Mouse (Mus musculus): ENCODE results near the gene Ctxn2. TPM values are rescaled to one million over a fixed set of nuclear protein-coding genes. Genes with fewer than 3 reads are reported as not detected.
A peak's percentile ranks its signal among the peaks of the same experiment; 100 is the strongest.
"Not testable (repeated sequence)": the region's sequence is repeated elsewhere in the genome, so short reads cannot be mapped to it uniquely, and the experiment has no call there.

Ctxn2 gene
- total RNA-seq (2021) = 10 to 100 TPM in 1 of 2 experiments, 1 to 10 TPM in 1; 6.7 to 10.8 TPM

DNA sequence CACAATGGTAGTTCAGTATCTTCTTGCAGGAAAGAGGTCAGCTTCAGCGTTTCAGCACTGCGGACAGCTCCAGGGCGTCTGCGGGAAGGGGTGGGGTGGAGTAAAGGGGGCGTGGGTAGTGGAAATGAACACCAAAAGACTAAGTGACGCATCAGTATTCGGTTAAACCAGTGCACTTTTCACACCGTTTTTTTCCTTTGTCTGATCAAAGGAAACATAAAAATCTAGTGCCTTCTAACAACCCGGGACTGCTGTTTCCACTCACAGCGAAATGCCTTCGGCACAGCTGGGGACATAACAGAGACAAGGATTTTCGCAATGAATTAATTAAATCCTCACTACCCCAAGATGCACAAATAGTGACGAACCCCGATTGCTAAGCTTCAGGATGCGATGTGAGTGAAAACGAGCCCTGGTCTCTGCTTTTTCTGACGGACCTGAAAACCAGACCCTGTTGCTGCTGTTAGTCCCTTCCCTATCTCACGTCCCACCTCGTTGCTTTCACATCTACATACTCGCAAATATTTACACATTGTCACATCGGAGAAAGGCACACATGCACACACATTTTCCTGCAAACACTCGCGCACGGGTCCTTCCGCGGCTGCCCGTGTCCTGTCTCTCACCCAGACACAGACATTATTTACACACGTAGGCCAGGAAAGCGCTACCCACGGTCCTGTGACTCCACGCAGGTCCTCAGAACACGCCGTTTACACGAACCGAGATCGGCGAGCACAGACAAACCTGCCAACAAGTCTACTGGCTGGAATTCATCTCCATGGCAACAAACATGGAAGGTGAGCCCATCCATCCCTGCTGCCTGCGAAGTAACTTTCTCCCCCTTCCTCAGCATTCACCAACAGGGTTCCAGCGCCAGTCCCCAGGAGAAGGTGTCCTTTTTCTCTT lies at the start of gene Ctxn2:
Ctxn2 (plus strand) TSS at position 790 of the 909 bp plus-strand sequence.
- peak; percentile 57 for DNase-seq
- intact Hi-C loops (cut with DNase I) = no loop called here

DNA sequence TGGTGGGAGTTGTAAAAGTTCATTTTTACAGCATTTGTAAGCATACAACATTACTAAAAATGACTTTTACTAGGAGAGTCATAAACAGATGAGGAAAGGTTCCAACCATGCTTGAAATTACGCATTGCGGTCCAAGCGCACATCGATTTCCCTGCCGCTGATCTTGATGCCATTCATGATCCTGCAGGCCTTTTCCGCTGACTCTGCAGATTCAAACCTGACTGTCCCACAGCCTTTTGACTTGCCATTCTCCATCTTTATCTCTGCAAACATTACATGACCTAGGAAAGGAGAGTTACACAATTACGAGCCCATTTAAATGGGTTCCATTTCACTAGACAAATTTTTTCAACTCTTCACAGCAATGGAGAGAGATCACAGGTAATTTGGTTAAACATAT lies 47.7 kb upstream of the Ctxn2 start:
- intact Hi-C loops (cut with DNase I) = no loop called here
- no peak for DNase-seq

DNA sequence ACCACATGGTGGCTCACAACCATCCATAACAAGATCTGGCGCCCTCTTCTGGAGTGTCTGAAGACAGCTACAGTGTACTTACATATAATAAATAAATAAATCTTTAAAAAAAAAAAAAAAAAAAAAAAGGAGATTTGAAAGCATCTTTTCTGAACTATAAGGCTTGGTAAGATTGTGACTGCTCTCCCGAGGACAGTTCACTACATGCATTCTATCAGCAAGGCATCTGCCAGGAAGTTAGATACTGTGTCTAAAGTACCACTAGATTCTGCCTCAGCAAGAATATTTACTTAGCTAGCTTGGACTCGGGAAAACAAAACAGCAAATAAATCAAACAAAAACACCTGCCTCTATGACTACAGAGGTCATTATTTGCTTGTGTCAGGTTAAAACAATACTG lies 44.4 kb upstream of the Ctxn2 start:
- intact Hi-C loops (cut with DNase I); DNase-seq: not testable (repeated sequence)

DNA sequence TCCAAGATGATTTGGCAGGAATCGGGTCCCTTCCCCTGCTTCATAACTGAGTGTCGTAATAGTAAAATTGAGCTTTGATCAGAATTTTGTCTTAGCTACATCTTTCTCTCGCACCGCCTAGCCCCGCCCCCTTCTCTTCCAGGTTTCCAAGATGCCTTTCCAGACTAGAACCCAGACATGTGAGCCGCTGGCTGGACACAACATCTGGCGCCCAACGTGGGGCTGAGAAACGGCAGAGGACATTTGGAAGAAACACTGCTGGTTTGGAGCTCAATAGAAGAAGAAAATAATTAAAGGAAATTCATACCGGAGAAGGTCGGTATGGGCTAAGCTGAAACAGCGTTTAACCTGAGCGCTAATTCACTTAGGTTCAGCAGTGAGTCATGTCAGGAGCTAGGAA lies 32.0 kb upstream of the Ctxn2 start:
- intact Hi-C loops (cut with DNase I); DNase-seq: not testable (repeated sequence)

DNA sequence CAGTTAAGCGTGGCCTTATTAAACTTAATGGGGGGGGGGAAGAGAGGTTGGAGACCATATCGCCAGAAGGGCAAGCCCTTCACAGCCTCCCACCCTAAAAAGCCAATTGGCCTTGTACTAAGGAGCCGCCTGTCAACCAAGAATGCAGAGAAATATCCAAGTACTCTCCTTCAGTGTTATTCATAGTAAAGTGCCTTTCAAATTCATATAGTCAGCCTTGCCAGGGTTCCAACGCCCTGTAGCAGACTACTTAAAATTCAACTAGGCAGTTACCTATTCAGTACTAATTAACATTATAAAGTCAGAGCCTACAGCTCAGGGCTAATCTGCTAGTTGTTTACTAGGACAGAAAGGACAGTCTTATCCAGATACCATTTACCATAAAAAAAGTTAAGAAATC lies 30.0 kb upstream of the Ctxn2 start:
- intact Hi-C loops (cut with DNase I); DNase-seq: not testable (repeated sequence)

DNA sequence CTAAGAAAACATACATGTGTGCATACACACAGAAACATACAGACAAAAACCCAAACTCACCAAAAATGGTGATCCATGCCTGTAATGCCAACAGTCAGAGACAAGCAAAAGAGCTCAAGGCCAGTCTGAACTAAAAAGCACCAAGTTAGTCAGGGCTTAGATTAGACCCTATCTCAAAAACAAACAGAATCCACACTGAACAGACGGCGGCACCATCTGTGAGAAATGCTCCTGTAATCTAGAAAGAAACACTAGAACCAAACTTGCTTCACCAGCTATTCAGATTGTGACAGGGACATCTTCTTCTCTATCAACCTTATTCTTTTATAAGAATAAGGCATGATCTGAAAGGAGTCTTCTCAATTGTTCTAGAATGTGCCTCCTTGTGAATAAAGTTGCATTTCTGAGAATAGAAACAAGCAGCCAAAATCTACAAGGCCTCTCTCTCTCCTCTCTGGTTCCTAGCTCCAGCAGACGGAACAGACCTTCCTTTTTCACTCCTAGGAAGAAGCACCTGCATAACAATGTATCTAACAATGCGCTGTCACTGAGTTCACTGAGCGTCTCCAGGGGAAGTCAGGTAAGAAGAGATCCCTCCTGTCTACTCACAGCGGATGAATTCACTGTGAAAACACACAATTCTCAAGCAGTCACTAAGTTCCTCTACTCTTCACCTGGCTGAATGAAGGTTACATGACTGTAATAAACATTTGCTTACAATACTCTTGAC lies 16.9 kb upstream of the Ctxn2 start:
- DNase-seq = no peak

DNA sequence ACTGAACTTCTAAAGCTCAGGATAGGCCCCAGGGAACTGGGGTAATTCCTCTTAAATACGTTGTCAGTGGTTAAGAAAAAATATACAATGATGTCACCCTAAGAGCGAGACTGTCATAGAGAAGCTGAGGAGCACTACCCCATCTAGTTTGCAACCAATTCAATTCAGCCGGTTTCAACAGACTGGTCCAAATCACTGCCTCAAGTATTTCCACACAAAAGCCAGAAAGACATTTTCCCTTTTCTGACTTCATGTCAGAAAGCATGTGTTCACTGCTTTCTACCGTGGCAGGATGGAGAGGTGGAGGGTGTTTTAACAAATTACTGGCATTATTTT lies 14.2 kb upstream of the Ctxn2 start:
- DNase-seq = no peak
- intact Hi-C loops (cut with DNase I) = no loop called here

More for the DNA sequence above, 16.9 kb upstream of the Ctxn2 start:
- intact Hi-C loops (cut with DNase I) = no loop called here

DNA sequence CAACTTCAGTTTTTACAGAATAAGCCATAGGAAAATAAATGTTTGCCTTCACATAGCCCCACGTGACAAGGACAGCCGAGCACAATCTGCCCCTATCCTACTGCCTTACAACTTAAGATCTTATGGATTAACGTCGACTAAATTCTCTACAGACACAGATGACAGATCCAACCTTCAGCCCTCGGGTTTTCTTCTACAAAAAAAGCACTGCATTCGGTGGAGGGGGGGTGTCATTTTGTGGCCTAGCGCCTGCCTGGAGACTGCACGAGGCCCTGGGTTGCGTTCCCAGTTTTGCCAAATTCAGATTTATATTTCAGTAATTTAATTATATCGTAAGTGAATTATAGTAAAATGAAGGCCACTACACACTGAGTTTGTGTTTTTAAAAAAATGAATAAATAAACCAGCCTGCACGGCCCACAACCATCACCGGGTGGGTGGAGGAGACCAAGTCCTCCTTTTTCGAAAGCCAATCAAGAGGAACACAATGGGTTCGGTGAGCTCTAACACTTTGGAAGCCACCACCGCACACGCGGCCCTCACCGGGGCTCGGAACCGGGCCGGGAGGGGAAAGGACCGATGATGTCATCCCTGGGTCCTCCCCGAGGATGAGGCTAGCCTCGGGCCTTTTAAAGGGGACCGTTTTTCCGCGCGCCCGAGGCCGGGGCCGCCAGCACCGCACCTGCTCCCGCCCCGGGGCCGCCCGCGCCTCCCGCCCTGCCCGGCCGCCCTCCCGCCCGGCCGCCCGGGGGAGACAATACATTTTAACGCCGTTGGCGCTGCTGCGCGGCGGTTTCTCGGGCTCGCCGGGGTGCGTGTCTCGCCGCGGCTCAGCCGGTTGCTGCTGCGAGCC lies 13.6 kb upstream of the Ctxn2 start:
- peak; percentile 58 for DNase-seq

DNA sequence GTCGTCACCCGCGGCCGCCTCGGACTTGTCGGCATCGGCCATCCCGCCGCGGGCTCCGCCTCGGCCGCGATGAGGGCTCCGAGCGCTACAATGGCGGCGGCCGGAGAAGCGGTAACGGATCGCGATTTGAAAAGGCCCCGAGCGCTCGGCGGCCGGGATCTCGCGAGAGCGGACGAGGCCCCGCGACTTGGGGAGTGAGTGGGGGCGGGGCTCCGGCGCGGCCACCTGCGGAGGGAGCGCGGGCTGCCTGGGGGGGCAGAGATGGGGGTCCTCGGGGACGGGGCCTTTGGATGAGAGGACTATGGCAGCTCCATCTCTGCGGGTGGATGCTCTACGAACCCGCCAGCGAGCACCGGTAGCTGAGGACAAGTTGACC lies 13.0 kb upstream of the Ctxn2 start, which contains the start of gene Myef2:
Myef2 (minus strand) TSS at position 185 of the 376 bp plus-strand sequence.
- intact Hi-C loops (cut with DNase I) = no loop called here

More for the DNA sequence above, 13.6 kb upstream of the Ctxn2 start:
- intact Hi-C loops (cut with DNase I) = no loop called here

DNA sequence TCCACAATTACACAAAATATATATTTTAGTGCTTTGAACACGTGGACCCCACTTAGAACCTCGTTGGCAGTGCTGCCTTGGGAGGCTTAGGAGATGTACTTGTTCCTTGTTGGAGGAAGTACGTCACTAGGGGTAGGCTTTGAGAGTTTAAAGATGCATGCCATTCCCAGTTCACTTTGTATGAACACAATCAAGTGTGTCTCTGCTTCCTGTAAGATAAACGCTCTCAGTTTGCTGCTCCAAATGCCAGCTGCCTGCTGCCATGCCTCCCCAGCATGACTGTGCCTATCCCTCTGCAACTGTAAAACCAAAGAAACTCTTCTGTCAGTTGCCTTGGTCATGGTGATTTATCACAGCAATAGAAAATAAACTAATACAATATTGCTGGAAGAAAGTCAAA lies 10.7 kb upstream of the Ctxn2 start:
- intact Hi-C loops (cut with DNase I) = no loop called here
- no peak for DNase-seq

More for the DNA sequence above, 13.0 kb upstream of the Ctxn2 start, which contains the start of gene Myef2:
- peak; percentile 89 for DNase-seq

DNA sequence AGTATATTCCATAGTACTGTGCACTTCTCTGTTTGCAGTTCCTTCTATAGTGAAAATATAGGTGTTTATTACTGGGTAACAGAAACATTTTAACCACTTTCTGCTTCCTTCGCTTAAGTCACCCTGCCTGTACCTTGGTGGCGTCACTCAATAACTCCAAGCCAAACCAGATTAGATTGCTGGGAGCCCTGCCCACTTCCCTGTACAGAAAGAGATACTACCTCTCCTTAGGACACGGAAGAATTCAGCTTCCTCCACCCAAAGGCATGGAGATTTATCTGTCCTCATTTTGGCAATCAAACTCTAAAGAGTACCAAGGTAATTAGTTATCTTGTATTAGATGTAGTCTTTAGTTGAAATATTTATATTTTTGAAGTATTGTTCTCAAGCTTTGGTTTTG lies 9.7 kb upstream of the Ctxn2 start:
- intact Hi-C loops (cut with DNase I) = no loop called here
- no peak for DNase-seq

DNA sequence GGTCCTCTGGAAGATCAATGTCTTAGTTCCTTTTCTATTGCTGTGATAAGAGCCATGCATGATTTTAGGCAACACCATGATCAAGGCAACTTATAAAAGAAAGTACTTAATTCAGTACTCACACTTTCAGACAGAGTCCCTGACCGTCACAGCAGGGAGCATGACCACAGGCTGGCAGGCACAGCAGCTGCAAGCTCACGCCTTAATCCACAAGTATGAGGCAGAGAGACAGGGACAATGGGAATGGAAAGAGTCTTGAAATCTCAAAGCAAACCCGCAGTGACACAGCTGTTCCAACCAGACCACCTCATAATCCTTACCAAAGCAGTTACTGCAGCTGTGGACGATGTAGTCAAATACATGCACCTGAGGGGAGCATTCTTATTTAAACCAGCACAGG lies 2.4 kb upstream of the Ctxn2 start:
- intact Hi-C loops (cut with DNase I) = no loop called here
- no peak for DNase-seq

DNA sequence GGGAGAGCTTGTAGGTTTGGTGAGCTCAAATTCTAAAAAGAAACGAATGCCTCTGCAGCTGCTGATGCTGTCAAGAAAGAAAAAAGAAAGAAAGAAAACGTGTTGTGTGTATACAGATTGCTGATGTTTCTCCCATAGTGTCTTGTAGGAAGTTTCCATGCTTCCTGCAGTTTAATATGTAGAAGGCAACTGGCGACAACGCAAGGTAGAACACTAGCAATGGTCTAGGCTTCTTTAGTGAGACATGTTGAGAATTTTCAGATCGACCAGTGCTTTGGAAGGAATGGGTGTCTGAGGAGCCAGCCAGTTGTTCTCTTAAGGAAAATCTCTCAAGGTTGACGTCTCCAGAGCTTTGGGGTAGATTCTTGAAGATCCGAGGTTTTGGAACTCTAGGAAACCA lies 354 bp downstream of the Ctxn2 start:
- DNase-seq = no peak
- intact Hi-C loops (cut with DNase I) = no loop called here

DNA sequence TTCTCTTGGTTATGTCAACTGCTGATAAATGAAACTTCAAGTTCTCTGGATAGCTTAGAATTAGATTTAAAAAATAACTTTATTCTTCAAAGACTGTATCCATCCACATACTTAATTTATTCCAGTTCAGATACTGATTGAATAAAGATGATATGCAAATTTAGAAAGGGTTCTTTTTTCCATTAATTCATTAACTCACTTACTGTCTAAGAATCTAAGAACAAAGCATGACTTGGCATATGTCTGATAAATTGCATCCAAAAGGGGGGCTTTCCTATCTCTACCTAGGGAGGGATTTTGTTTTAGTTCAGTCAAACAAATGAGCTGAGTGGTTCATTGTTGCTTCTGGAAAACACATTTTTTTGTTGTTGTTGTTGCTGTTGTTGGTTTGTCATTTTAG lies 5.8 kb downstream of the Ctxn2 start:
- intact Hi-C loops (cut with DNase I) = no loop called here
- DNase-seq = no peak

DNA sequence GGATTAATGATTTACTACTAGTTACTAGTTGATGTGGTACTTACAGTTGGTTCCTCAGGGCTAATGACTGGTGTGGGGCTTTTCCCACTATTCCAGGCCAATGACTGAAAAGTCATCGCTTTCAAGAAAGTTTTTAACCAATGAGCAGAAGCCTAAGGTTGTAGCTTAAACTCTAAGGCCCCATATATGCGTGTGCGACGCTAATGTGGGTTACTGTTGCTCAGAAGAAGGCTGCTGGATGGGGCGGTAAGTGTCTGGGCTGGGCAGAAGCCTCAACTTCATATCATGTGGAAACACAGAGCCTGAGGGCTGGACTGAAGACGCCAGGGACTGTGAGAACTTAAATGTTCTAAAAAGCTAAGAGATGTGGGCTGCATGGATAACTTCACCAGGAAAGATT lies 15.9 kb downstream of the Ctxn2 start, which contains the start of gene Slc12a1:
Slc12a1 (plus strand) TSS at position 118 of the 400 bp plus-strand sequence.
- intact Hi-C loops (cut with DNase I) = no loop called here

DNA sequence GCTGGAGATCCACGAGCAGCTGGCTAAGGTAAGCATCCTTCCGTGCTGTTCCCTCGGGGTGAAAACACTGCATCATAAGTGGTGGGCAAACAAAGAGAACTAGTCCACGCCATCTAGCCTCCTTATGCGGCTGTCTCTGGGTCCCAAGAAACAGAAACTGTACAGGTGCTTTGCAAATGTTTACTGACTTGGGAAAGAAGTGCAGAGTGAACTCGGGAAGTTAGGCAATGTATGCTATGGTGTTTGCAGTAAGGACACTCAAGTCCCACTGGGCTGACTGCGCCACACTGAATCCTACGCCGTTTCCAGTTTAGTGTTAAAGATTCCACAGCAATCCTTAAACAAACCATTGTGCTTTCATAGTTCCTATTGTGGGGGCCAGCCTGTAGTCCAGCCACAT lies 17.8 kb downstream of the Ctxn2 start:
- intact Hi-C loops (cut with DNase I) = no loop called here
- no peak for DNase-seq

More for the DNA sequence above, 15.9 kb downstream of the Ctxn2 start, which contains the start of gene Slc12a1:
- DNase-seq = no peak

DNA sequence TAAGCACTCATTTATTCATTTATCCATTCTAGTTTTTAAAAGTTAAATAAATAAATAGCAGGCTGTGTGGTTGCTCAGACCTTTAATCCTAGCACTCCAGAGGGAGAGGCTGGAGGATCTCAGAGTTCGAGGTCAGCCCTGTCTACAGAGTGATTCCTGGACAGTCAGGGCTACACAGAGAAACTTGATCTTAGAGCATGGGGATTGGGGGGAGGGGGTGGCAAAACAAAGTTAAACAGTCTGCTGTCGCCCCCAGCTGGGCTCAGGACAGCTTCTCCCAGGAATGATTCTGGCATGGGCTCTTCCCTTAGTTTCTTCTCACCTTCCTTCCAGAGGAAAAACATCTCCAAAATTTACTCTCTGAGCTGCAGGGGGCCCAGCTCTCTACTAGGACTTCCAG lies 19.0 kb downstream of the Ctxn2 start:
- intact Hi-C loops (cut with DNase I) = no loop called here
- DNase-seq = peak; percentile 8

DNA sequence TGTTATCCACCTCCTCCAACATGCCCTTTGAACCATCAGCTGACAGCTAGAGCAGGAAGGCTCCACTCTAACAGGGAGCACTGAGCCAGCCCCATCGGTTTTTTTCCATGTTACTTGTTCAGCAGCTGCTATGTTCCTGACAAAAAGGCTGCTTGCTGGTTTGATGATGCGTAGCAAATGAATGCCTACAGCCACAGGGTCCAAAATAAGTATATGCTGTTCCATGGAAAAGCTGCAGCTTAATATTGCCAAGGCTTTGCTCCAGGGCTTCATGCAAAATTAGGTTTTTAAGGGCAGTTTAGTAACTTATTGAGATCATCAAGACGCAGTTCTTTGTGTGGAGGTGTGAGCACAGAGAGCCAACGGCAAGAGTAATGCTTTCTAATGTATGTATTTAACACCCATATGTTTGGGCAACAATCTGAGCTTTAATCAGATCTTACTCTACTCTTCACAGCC lies 25.5 kb downstream of the Ctxn2 start:
- DNase-seq = no peak
- intact Hi-C loops (cut with DNase I) = no loop called here

DNA sequence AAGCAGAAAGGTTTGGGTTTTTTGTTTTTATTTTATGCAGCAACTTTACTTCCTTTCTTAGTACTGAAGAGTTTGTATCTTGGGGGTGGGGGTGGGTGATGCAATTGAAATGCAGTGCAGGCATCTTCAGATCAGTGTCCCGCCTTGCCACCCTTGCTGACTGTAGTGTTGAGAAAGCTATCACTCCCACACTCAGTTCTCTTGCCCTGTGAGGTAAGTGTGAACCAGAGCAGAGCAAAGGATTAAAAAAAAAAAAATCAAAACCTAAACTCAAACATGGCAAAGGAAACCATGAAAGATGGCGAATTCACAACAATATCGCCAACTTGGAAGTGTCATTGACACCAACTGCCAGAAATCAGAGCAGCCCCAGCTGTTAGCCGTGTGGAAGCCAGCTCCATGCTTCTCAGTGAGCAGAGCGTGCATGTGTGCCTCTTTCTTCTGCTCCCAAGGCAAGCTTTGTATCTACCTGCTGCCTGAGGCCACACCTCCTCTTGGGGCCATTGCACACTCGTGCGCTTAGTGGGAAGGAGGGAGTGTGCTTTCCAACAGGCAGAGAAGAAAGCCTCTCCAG lies 41.8 kb downstream of the Ctxn2 start:
- intact Hi-C loops (cut with DNase I) = no loop called here
- peak; percentile 19 for DNase-seq

DNA sequence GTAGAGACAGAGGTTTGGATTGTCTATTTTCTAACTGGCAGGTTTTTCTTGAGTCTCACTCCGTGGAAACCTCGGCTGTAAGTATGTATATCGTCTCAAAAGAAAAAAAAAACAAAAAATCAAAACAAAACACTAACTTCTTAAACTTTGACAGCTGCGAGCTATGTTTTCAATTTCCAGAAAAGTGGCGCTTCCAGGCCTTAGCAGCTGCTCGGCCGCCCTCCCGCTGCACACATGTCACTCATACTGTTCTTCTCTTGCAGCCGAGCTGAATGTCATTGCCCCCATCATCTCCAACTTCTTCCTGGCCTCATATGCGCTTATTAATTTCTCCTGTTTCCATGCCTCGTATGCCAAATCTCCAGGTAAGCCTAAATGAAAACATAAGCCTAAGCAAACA lies 51.4 kb downstream of the Ctxn2 start:
- intact Hi-C loops (cut with DNase I) = loop anchor here (5.0 to 10.0 kb wide), 3 partner anchors 131 to 1086 kb away; no protein-coding TSS in a partner anchor
- peak; percentile 23 for DNase-seq

All from left cerebral cortex, postnatal 4 days (tissue).